13 mouse cellular contexts compared by ENCODE assay signal in genomic region chr10:121805933-121806341, GRCm38 (mm10).
DNase-seq lines count a peak whose midpoint lies in the region; ATAC-seq and TF ChIP-seq lines count a peak whose summit lies in the region.
"Had no signal": no experiment of that assay in that cellular context is flagged by ENCODE, and none has a peak within 500 bp of the region (broad histone marks: within the 10 kb centered on the region; RNA-seq: fewer than 3 reads in every experiment).

No protein-coding gene starts in this region.

- peaks cover 3% of the 10 kb centered on the region; the same call in 1 of the 2 replicates for H3K36me3 ChIP-seq in heart, embryonic 11.5 days (ENCODE audit: control insufficient read depth, insufficient read depth, low read length)
- H3K36me3 ChIP-seq in liver, postnatal 0 days (replicated peaks; ENCODE audit: insufficient read depth, low read length), result no peaks in the 10 kb centered on the region
- H3K36me3 ChIP-seq in heart, postnatal 0 days (replicated peaks; ENCODE audit: control insufficient read depth, insufficient read depth, low read length), result peaks cover 22% of the 10 kb centered on the region; the same call in 1 of the 2 replicates
- peaks cover 20% of the 10 kb centered on the region; the same call in 1 of the 2 replicates for H3K36me3 ChIP-seq in midbrain, postnatal 0 days (ENCODE audit: insufficient read depth, low read length)
- H3K36me3 ChIP-seq: stomach, embryonic 15.5 days had no signal

- H3K4me2 ChIP-seq in heart, embryonic 11.5 days, result peak overlapping the region; percentile 51
- H3K4me2 ChIP-seq in liver, postnatal 0 days (ENCODE audit: low read depth, low read length), result no peak overlapping the region
- peak overlapping the region; percentile 5; the same call in 1 of the 2 replicates for H3K4me2 ChIP-seq in heart, postnatal 0 days (ENCODE audit: low read depth, low read length)
- no peak overlapping the region for H3K4me2 ChIP-seq in midbrain, postnatal 0 days (ENCODE audit: low read depth, low read length, poor library complexity, severe bottlenecking)
- H3K4me2 ChIP-seq: stomach, embryonic 15.5 days had no signal

- H3K27ac ChIP-seq in heart, embryonic 11.5 days (ENCODE audit: low read depth, low read length), result no peak overlapping the region
- no peak overlapping the region for H3K27ac ChIP-seq in liver, postnatal 0 days (ENCODE audit: low read depth)
- H3K27ac ChIP-seq in heart, postnatal 0 days (ENCODE audit: low read depth), result no peak overlapping the region
- H3K27ac ChIP-seq in midbrain, postnatal 0 days (ENCODE audit: low read depth, low read length), result peak overlapping the region; percentile 65
- H3K27ac ChIP-seq: stomach, embryonic 15.5 days had no signal

- H3K27me3 ChIP-seq in heart, embryonic 11.5 days (ENCODE audit: control insufficient read depth, insufficient read depth, low read length), result no peaks in the 10 kb centered on the region
- no peaks in the 10 kb centered on the region for H3K27me3 ChIP-seq in liver, postnatal 0 days (ENCODE audit: insufficient read depth, low read length)
- H3K27me3 ChIP-seq in heart, postnatal 0 days (ENCODE audit: control insufficient read depth, insufficient read depth, low read length), result no peaks in the 10 kb centered on the region
- no peaks in the 10 kb centered on the region for H3K27me3 ChIP-seq in midbrain, postnatal 0 days (ENCODE audit: insufficient read depth, low read length)
- H3K27me3 ChIP-seq: stomach, embryonic 15.5 days had no signal

- H3K9me3 ChIP-seq in heart, embryonic 11.5 days (replicated peaks; ENCODE audit: control insufficient read depth, low read length), result no peaks in the 10 kb centered on the region
- no peaks in the 10 kb centered on the region for H3K9me3 ChIP-seq in liver, postnatal 0 days (ENCODE audit: low read length)
- no peaks in the 10 kb centered on the region for H3K9me3 ChIP-seq in heart, postnatal 0 days (replicated peaks; ENCODE audit: control insufficient read depth, low read length)
- H3K9me3 ChIP-seq in midbrain, postnatal 0 days (ENCODE audit: low read length), result no peaks in the 10 kb centered on the region
- H3K9me3 ChIP-seq: stomach, embryonic 15.5 days had no signal

- 34% methylated on average over 11 of the region's 11 CpGs for WGBS in heart, embryonic 11.5 days (ENCODE audit: insufficient replicate concordance)
- 65% methylated on average over 11 of the region's 11 CpGs for WGBS in liver, postnatal 0 days (ENCODE audit: insufficient replicate concordance)
- WGBS in heart, postnatal 0 days, result 35% methylated on average over 11 of the region's 11 CpGs
- WGBS in midbrain, postnatal 0 days, result 48% methylated on average over 11 of the region's 11 CpGs

- 0 out of 2 replicates have a peak, but pooled peaks have one; percentile 5 for TF ChIP-seq CTCF in liver, postnatal 0 days (IDR thresholded peaks at IDR 0.05; ENCODE audit: low read depth)
- TF ChIP-seq CTCF in heart, postnatal 0 days (IDR thresholded peaks at IDR 0.05; ENCODE audit: low read depth), result peak; percentile 42
- TF ChIP-seq CTCF in midbrain, postnatal 0 days (IDR thresholded peaks at IDR 0.05), result peak; percentile 77

- H3K4me3 ChIP-seq in heart, embryonic 11.5 days (ENCODE audit: low read depth, low read length), result 0 out of 2 replicates have a peak overlapping the region, but pooled peaks have one; percentile 19
- no peak overlapping the region for H3K4me3 ChIP-seq in liver, postnatal 0 days (ENCODE audit: low read depth, low read length)
- H3K4me3 ChIP-seq in heart, postnatal 0 days (ENCODE audit: low read depth, low read length), result no peak overlapping the region
- H3K4me3 ChIP-seq in midbrain, postnatal 0 days (ENCODE audit: low read depth, low read length), result no peak overlapping the region
- H3K4me3 ChIP-seq: stomach, embryonic 15.5 days had no signal

- no peaks in the 10 kb centered on the region; the same call in 1 of the 2 replicates for H3K4me1 ChIP-seq in heart, embryonic 11.5 days (ENCODE audit: control insufficient read depth, insufficient read depth, low read length)
- no peaks in the 10 kb centered on the region for H3K4me1 ChIP-seq in liver, postnatal 0 days (ENCODE audit: insufficient read depth)
- no peaks in the 10 kb centered on the region for H3K4me1 ChIP-seq in heart, postnatal 0 days (ENCODE audit: control insufficient read depth, insufficient read depth)
- no peaks in the 10 kb centered on the region for H3K4me1 ChIP-seq in midbrain, postnatal 0 days (ENCODE audit: insufficient read depth, low read length)
- H3K4me1 ChIP-seq: stomach, embryonic 15.5 days had no signal

- no peak for TF ChIP-seq EP300 in liver, postnatal 0 days (IDR thresholded peaks at IDR 0.05; ENCODE audit: low read depth)
- TF ChIP-seq EP300 in heart, postnatal 0 days (IDR thresholded peaks at IDR 0.05; ENCODE audit: low read depth), result no peak

- ATAC-seq in heart, embryonic 11.5 days (replicated peaks; ENCODE audit: insufficient number of reproducible peaks, low FRiP score, low TSS enrichment), result no peak
- no peak for ATAC-seq in liver, postnatal 0 days
- ATAC-seq in heart, postnatal 0 days (ENCODE audit: insufficient read depth, low read depth), result no peak
- ATAC-seq in midbrain, postnatal 0 days (ENCODE audit: low FRiP score), result no peak

- no peak for DNase-seq in heart, adult 9 months (ENCODE audit: low spot score in 2 of 2)
- no peak for DNase-seq in liver, postnatal 0 days
- DNase-seq in liver, result no peak
- DNase-seq in heart, postnatal 0 days (ENCODE audit: low spot score), result no peak
- DNase-seq in midbrain, postnatal 0 days (ENCODE audit: low spot score), result peak; percentile 58
- DNase-seq in kidney, adult 18-20 months, result no peak
- DNase-seq in layer of hippocampus, postnatal 14 days (ENCODE audit: low spot score in 2 of 2), result no peak
- DNase-seq: cerebellum, adult 9-11 months; gastrocnemius, postnatal 36 days; kidney, adult 9 months; right cerebral cortex, postnatal 4 days had no signal

- H3K9ac ChIP-seq in heart, embryonic 11.5 days (ENCODE audit: low read depth, low read length), result no peak overlapping the region
- H3K9ac ChIP-seq in liver, postnatal 0 days (replicated peaks), result no peak overlapping the region
- H3K9ac ChIP-seq in heart, postnatal 0 days (replicated peaks; ENCODE audit: low read depth, low read length), result no peak overlapping the region
- H3K9ac ChIP-seq in midbrain, postnatal 0 days (replicated peaks; ENCODE audit: low read length, poor library complexity, severe bottlenecking), result no peak overlapping the region
- H3K9ac ChIP-seq: stomach, embryonic 15.5 days had no signal

Comparison
In these comparisons a context has a peak if more than half of its experiments do, and no peak if none do; other contexts are left out.
1. H3K4me2 ChIP-seq: peak in heart, embryonic 11.5 days (single experiment) and heart, postnatal 0 days (single experiment); none in liver, postnatal 0 days (single experiment) and midbrain, postnatal 0 days (single experiment).
2. CTCF ChIP-seq: peak in every context shown above with its lines; median percentile 77 in midbrain, postnatal 0 days; 42 in heart, postnatal 0 days; 5 in liver, postnatal 0 days.